Mouse (Mus musculus) spleen, postnatal 36 days (tissue): ENCODE measurements around the gene Mlst8.
"Not testable (repeated sequence)": the region's sequence is repeated elsewhere in the genome, so short reads cannot be mapped to it uniquely, and the experiment has no call there.

Experiments
- DNase-seq, 2 experiments: peaks; one replicate each; pipeline ENCODE4 v3.0.0; 2022; ENCODE audit warnings: low spot score in 2 of 2, mixed read lengths in 1 of 2

Gene Mlst8

DNA sequence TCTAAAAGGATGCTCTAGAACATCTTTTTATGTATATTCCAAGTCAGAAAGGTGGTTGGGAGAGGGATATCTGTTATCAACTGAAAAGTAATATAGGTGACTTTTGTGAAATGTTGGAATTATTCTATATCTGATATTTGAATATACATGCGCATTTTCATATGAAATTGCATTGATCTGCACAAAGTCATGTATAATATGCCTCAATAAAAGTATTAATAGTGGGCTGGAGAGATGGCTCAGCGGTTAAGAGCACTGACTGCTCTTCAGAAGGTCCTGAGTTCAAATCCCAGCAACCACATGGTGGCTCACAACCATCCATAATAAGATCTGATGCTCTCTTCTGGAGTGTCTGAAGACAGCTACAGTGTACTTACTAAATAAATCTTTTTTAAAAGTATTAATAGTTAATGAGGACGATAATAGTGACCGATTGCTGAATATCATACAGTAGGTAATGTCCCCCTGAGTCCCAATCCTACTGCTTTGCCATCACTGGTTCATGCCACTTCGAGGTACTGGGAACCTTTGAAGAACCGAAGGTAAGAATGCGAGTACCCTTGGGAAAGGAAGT is 9.5 kb downstream of the Mlst8 start:
- DNase-seq, result no peak

DNA sequence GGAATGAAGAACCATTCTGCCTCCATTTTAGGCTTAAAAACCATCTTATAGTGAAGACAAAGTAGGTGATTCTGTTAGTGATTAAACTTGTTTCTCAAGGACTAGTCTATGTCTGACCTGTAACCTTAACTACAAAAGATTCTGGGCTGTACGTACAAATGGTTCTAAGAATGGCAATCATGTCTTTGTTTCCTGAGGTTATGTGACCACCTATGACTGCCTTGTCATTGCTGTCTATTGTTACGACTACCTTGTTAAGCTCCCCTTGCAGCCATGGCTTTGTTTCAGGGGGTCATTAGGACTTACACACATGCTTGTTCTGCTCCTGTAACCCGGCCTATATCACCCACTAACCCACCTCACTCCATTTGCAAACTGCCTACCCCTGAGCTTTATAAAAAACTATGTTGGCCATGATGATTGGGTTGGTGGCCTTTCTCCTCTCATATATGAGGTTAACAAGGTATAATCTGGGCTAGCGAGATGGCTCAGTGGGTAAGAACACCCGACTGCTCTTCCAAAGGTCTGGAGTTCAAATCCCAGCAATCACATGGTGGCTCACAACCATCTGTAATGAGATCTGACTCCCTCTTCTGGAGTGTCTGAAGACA is 10.1 kb downstream of the Mlst8 start:
- DNase-seq, result no peak

DNA sequence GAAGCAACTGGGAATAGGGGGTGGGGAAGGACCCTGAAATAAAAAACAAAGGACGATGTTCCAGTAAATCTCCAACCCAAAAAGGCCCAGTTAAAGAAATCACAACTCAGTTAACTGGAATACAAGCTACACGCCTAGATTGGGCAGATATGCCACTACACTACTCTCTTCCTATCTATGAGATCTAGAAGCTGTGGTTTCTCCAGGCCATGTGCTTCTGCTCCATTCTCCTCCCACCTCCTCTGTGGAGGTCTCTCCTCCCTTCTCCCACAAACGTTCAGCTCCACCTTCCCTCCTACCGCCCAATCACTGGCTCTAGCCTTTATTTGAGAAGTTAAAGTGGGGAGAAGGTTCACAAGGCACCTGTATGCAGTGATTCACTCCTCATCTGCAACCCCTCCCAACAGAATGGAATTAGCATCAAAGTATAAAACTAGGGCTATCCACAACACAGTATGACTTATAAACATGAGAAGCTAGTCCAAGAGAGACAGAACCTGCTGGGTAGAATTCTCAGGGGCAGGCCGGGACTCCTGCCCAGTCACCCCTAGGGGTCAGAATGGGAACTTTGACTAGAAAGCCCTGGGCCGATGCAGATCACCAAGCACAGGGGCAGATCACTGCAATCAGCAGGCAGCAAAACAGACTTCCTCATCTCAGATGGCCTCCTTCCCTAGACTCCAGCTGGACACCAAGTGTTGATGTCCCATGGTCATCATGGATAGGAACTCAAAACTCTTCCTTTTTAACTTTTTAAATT is 15.3 kb downstream of the Mlst8 start:
- DNase-seq, result no peak

DNA sequence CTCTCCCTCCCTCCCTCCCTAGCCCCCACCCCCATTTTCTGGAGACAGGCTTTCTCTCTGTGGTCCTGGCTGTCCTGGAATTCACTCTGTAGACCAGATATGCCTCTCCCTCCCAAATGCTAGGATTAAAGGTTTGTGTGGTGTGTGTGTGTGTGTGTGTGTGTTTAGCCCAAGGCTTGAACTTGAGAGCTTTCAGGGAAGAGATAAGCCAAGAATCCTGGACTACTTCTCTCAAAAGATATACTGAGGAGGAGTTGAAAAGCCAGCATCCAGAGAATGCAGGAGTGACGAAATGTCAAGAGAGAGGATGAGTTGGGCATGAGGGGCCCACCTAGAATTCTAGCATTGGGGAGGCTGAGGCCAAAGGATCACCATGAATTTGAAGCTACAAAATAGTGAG is 15.9 kb downstream of the Mlst8 start:
- no peak for DNase-seq

DNA sequence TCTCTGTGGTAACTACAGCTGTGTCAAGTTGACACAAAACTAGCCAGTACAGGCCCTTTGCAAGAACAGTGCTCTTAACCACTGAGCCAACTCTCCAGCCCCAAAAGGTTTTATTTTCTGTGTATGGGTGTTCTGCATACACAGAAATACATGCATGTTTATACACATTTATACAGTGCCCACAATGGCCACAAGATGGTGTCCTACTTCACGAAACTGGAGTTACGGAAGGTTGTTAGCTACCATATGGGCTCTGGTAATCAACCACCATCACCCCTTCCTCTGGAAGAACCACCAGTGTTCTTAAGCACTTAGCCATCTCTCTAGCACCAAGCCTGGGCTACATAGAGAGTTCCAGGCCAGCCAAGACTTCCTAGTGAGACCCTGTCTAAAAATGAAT is 17.3 kb downstream of the Mlst8 start:
- DNase-seq, result no peak

DNA sequence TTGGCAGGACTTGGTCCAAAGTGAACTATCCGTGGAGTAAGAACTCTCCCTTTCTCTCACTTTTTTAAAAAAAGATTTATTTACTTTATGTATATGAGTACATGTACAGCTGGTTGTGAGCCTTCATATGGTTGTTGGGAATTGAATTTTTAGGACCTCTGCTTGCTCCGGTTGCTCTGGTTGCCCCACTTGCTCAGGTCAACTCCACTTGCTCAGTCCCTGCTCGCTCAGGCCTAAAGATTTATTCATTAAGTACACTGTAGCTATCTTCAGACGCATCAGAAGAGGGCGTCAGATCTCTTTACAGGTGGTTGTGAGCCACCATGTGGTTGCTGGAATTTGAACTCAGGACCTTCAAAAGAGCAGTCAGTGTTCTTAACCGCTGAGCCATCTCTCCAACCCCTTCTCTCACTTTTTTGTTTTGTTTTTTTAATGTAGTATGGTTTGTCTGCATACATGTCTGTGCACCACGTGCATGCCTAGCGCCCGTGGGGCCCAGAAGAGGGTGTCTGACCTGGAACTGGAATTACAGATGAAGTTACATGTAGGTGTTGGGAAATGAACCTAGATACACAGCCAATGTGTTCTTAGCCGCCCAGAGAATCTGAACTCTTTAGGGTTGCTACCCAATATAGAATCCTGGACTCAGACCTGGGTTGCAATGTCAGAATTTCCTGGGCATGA is 23.2 kb downstream of the Mlst8 start:
- DNase-seq, result not testable (repeated sequence)

DNA sequence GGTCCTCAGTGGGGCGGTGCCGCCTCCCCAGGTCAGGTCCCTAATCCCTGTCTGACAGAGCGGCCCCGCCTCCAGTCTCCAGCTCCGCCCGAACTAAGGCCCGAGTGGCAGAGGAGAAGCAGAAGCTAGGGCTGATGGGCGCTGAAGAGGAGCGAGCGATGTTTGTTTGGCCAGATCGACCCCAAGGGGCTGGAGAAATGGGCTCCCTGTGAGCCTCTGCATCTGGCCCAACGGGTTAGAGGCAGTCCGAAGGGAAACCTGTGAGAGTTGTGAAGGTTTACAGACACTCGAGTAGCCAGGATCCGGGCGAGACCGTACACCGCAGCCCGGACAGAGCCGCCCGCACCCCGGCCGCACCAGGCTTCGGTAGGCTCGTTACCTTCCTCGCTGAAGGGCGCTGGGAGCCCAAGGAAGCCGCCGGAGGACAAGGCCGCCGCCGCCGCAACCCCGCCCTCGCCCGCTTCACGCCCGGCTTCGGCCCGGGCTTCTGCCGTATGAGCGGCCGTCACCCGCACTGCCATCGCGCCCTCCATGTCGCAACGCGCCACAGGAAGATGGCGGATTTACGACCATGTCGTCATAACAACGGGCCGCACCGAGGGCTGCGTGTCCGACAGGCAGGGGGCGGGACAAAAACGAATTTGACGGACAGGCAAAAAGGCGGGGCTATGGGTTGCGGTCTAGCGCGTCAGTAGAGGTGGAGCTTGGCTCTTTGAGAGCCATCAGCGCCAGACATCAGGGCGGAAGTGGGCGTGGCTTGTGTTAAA is 23.9 kb downstream of the Mlst8 start:
- peak; percentile 100 for DNase-seq

DNA sequence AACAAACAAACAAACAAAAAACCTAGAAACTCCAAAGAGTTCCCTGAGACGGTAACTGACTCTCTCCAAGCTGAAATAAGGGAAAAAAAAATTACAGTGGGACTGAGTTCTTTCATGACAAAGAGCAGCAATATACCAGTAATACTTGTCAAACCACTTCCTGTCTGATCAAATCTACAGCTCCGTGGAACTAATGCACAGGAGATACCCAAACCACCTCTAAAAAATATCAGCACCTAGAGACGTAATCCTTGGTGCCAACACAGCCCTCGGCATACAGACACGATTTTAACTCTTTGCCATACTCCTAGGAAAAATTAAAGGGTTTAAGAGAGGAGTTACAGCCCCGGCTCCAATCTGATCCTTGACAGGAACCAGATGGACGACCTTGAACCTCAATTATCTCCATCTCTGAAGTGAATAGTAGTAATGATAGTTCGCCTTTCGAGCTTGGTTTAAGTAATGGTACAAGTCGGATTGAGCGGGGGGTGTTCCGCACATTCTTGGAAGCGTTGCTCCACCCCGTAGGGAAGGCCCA is 24.6 kb downstream of the Mlst8 start:
- no peak for DNase-seq

DNA sequence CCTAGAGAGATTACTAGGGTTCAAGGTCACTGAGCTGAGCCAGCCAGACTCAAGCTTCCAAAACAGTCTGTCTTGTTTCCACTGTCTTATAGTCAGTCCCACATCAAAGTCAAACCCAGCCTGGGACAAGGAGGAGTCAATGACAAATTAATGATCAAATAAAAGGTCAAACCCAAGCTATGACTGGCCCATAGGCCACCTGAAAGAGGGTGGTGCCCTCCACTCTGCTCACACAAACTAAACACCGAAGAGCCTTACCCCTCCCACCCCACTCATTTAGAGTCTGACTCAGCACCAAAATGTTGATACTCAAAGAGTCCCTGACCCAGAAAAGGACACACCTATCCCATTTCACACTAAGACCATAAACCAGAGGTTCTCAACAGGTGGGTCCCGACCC is 25.5 kb downstream of the Mlst8 start:
- peak in 1 of 2 experiments; percentile 40 for DNase-seq

DNA sequence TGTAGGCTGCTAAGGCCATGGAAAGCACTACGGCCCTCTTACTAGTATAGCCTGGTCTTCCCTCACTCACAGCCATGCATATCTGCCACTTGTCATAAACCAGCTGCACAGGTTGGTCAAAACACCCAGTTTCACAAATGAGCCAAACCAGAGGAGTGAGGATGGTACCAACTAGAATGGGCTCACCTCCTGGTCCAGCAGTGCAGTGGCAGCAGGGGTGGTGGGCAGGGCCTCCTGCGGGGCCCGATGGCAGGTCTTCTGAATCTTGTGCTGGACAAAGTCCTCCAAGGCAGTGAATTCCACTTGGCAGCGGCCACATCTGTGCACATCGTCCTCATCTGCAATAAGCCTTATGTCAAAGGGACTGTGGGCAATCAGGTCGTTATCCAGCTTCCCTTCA is 27.7 kb downstream of the Mlst8 start:
- DNase-seq, result no peak

DNA sequence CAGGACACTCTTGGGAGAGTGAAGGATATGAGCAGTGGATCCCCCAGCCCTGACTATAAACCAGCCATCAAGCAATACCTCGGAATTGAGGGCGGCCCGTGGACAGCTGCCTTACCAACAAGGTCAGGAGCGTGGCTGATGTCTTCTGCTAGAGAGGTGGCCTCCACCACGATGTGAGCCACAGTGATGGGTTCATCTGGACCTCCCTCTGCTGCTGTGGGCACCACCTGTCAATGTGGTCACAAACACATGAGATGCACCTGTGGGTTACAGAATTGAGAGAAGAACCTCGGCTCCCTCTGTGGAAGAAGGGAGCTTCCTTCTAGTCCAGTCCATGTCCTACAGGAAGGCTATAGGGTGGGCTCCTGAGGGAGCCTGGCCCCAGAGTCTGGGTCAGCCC is 29.4 kb downstream of the Mlst8 start:
- DNase-seq, result no peak

DNA sequence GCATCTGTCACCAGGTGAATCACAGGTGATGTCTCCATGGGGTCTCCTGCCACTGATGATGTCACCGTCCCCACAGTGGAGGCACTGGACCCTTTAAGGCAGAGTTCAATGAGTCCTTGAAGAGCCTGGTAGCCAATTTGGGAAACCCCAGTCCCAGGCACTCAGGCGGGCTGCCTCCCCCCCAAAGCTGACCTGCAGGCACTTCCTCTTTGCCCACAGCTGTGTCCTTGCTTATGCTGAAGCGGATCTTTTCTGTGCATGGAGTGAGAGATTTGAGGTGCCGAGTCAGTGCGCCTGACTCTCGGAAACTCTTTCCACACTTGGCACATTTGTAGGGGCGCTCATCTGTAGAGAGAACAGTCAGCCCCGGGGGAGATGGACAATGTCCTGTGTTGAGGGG is 32.3 kb downstream of the Mlst8 start:
- no peak for DNase-seq

DNA sequence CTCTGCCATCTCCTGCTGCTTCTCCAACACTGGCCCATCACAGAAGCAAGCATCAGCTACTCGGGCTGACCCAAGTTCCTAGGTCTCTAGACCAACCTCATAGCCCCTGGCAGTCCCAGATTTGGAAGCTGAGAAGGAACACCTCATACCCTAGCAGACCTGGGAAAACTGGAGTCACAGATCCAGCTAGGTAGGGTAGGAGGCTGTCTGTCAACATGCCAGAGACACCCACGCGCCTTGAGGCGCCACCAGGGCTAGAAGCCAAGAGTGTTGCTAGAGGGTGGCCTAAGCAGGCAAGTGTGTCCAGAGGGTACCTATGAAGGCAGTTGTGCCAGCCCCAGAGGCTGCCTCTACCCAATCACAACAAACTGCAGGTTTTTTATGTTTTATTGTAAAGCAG is 35.5 kb downstream of the Mlst8 start:
- no peak for DNase-seq

DNA sequence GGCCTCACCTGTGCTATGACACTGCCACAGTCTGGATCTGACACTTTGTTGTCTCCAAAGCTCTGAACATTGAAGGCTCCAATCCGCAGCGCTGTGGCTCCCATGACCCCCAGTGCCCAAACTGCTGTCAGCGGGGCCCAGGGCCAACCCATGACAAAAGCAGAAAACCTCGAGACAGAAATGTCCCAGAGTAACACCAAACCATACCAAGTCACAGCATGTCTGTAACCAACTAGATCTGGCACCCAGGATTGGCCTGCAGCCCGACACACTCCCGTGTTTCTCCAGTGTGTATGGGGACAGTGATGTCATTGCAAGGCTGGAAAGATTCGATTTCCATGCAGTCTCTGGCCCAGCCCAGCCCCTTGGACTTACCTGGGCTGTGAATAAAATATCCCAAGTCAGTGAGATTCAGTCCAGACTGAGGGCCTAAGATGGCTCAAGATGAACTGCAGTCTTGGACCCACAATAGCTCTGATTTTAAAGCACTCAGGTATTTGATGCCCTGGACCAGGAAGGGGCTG is 36.2 kb downstream of the Mlst8 start, which contains the start of gene Dnase1l2:
Dnase1l2 (minus strand) TSS at position 474 of the 524 bp plus-strand sequence.
- no peak for DNase-seq

DNA sequence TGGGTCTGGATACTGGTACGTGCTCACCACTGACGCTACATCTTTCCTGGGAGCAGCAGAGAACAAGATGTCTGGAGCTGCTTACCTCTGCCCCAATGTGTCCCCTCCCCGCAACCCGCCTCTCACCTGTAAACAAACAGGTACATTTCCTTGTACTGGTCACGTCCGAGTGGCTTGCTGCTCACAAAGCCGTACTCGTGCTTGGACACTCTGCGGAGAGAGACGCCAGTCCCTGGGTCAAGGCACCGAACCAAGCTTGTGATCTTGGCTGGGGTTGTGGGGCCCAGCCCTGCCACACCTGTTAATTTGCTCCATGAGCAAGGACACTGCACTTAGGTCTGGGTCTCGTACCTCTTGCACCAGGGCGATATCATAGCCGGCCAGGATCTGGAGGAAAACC is 36.8 kb downstream of the Mlst8 start:
- DNase-seq, result no peak

DNA sequence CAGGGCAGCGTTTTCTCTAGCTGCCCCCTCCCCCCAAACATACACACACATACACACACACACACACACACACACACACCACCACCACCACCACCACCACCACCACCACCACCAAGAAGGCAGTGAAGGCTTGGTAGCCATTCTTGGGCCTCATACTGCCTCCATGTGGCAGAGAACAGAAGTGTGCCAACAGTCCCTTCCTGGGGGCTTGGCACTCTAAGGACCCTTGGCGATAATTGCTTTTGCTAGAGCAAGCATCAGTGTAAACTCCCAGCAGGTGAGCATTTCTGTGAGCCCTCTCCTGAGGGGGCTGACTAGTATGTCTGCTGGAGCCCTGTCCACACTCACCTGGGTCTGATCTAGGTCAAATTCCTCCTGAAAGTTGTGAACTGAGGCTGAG is 37.7 kb downstream of the Mlst8 start:
- DNase-seq, result no peak

DNA sequence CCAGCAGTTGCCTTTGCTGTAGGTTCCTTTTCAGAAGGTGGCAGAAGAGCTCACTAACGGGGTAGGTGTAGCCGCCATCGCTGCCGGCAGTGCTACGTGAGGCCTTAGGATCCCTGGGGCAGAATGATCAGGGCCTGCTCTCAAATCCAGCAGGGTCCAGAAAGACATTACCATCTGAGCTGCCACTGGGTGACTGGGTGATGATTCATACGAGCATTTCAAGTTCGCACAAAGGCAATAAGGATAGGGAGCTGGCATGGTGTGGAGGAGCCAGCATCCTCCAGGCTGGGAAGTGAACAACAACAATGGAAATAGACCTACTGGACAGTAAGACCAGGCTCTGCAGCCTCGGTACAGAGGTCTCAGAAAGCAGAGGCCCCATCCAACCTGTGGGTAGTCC is 38.5 kb downstream of the Mlst8 start:
- no peak for DNase-seq

DNA sequence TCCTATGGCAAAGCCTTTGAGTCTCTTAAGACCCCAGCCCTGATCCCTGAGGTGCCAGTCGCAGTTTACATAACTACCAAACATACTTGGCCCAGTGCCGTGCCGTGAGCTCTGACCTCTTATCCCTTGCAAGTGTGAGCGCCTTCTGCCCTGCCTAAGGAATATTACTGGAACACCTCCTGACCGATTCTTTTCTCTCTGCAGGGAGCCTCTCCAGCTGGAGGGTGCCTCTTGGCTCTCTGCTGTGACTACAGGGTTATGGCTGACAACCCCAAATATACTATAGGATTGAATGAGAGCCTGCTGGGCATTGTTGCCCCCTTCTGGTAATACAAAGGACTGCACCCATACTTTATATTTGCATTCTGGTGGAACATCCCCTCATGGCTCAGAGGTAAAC is 41.9 kb downstream of the Mlst8 start:
- peak in 1 of 2 experiments; percentile 55 for DNase-seq

DNA sequence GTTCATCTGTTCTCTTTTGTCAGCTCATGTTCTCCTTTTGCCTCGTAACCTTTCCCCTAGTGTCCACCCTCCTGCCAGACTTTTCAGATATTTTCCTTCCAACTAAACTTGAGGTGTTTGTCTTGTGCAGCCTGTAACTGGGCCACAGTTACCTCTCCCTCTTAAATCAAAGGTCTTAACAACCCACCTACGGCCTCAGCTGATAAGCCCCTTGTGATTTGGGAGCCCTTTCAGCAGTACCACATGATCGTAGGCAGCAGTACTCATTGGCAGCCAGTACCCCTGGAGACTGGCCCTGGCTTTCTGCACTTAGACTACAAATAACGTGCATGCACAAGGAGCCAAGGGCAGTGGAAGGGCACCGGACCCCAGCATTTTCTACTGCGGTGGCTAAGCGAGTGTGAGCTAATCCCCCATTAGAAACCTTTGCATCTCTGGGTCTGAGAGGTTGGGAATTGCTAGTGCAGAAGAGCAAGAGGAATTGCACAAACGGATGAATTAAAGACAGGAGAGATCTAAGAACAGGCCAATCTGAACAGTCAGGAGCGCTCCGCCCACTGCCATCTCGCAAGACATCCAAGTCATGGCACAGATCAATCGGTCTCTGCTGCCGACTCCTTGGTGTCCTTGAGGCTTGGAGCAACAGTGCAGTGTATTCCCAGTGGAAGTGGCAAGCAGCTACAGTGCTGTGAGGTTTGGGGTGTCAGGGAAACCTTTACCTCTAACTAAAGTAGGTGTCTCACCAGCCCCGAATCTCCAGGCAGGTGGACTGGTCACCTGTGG is 49.5 kb downstream of the Mlst8 start:
- no peak for DNase-seq

DNA sequence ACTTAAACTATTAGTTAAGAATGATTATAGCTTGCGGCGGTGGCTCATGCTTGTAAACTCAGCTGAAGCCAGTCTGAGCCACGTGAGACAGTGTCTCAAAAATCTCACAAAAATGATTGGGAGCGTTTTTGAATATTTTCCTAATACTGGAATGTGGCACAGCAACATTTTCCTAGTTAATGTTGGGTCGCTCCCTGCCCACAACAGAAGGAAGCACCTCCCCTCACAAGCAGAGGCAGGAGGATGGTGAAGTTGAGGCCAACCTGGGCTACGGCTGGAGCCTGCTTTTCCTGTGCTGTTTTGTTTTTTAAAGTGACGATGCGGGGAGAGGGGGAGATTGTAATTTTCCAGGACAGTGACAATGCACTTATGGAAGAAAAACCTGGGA is 51.7 kb downstream of the Mlst8 start:
- DNase-seq, result no peak
